Mouse (Mus musculus) E14TG2a.4 (cell line): ENCODE results near the gene Tmem56.

Experiments
- CTCF ChIP-seq: conservative IDR thresholded peaks from 2 replicates; pipeline ENCODE4 v1.5.1; 2014; ENCODE audit warnings: low read length
- POU5F1 ChIP-seq: IDR thresholded peaks from 2 replicates; pipeline ENCODE4 v1.6.1; 2014; ENCODE audit warnings: low read length, borderline replicate concordance

- TF ChIP-seq CTCF (no peak), POU5F1 (no peak)
Measured at GRCm38 (mm10) chr3:121202638-121203037, 80.3 kb downstream of the Tmem56 start.
